Mouse (Mus musculus): ENCODE measurements around the gene Xylt1. TPM values are rescaled to one million over a fixed set of nuclear protein-coding genes. Genes with fewer than 3 reads are reported as not detected.

Xylt1 gene
- polyA plus RNA-seq, 1 experiment from 2014 or later, result 2.7 TPM

DNA sequence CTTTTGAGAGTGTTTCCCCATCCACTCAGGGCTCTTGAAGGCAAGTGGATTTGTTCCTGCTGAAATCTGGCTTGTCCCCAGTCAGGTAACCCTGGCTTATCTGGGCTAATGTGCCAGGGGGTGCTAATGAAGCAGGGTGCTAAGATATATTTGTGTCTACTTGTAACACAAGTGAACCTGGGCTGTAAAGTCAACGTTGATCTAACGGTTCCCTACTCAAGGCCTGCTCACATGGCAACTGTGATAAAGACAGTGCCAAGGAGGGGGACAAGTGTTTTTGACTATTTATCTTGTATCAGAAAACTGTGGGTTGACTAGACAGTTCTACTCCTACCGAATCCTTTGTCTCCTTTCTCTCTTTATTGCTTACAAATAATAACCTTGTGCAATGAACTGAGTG lies 8.3 kb downstream of the Xylt1 start:
- Histone ChIP-seq H3K36me3 (ENCODE audit: control insufficient read depth, insufficient read depth, low read length) (no peaks in the 10 kb centered on the region), H3K27me3 (ENCODE audit: control insufficient read depth, insufficient read depth, low read length) (no peaks in the 10 kb centered on the region), H3K27ac (ENCODE audit: low read length) (no peak overlapping the region), H3K4me2 (replicated peaks; ENCODE audit: low read depth, low read length) (no peak overlapping the region), H3K4me3 (ENCODE audit: low read depth, low read length) (no peak overlapping the region), H3K9me3 (ENCODE audit: control insufficient read depth, low read depth, low read length) (no peaks in the 10 kb centered on the region), H3K4me1 (ENCODE audit: control insufficient read depth, insufficient read depth, low read length) (no peaks in the 10 kb centered on the region), H3K9ac (replicated peaks; ENCODE audit: low read depth, low read length) (no peak overlapping the region)
- 80% methylated on average over 3 of the region's 3 CpGs for WGBS
- ATAC-seq (ENCODE audit: insufficient number of reproducible peaks, insufficient read depth, low FRiP score, low read depth), result no peak

DNA sequence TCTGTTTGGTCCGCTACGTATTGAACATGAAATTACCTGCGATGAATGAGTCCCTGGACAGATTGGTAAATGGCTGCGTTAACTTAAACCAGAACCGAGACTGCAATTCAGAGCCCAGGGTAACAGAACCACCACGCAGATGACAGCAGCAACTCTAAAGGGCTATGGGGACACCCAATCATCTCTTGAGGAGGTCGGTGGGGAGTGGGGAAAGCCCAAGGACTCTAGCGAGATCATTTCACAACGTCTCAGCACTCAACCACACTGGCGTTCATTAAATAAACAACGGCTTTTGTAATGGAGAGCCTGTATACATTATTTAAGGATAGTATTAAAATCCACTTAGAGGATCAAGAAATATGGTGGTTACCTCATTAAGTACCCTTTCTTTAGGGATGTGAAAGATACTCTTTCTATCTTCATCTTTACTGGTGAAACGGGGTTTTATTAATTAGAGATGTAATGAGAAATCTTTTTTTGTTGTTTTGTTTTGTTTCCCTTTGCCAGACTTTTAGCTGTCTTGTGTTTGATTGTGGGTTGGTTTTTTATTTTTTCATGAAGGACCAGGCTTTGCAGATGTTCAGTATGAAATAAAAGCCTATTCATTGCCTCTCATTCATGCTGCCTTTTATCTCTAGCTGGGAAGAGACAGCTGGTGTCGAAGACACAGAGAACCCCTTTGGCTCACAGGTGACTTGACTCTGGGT lies 12.2 kb downstream of the Xylt1 start:
- no peaks in the 10 kb centered on the region for H3K36me3 ChIP-seq (ENCODE audit: control insufficient read depth, insufficient read depth, low read length)
- H3K4me3 ChIP-seq (ENCODE audit: low read depth, low read length), result no peak overlapping the region
- no peak overlapping the region for H3K4me2 ChIP-seq (replicated peaks; ENCODE audit: low read depth, low read length)
- H3K4me1 ChIP-seq (ENCODE audit: control insufficient read depth, insufficient read depth, low read length), result no peaks in the 10 kb centered on the region
- no peaks in the 10 kb centered on the region for H3K27me3 ChIP-seq (ENCODE audit: control insufficient read depth, insufficient read depth, low read length)
- no peak overlapping the region for H3K27ac ChIP-seq (ENCODE audit: low read length)
- no peaks in the 10 kb centered on the region for H3K9me3 ChIP-seq (ENCODE audit: control insufficient read depth, low read depth, low read length)
- 63% methylated on average over 13 of the region's 13 CpGs for WGBS
- no peak for ATAC-seq (ENCODE audit: insufficient number of reproducible peaks, insufficient read depth, low FRiP score, low read depth)
- no peak overlapping the region for H3K9ac ChIP-seq (replicated peaks; ENCODE audit: low read depth, low read length)

DNA sequence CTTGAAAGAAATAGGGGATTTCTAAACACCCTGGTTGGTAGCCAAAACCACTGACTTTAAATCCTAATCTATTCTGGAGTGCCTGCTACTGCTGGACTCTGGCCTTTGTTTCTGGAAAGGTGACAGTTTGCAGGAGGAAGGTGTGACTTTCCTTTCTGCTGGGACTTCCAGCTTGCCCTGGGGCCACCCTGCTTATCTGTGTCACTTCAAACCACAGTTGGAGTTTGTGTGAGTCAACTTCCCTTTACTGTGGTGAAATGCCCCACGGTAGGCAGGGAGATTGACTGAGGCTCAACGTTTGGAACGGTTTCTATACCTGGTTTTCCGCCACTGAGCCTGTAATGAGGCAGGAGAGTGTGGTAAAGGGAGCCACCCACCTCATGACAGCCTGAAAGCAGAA lies 13.2 kb downstream of the Xylt1 start:
- Histone ChIP-seq H3K9ac (replicated peaks; ENCODE audit: low read depth, low read length) (no peak overlapping the region), H3K4me3 (ENCODE audit: low read depth, low read length) (no peak overlapping the region), H3K9me3 (ENCODE audit: control insufficient read depth, low read depth, low read length) (no peaks in the 10 kb centered on the region), H3K27me3 (ENCODE audit: control insufficient read depth, insufficient read depth, low read length) (no peaks in the 10 kb centered on the region), H3K4me1 (ENCODE audit: control insufficient read depth, insufficient read depth, low read length) (no peaks in the 10 kb centered on the region), H3K36me3 (ENCODE audit: control insufficient read depth, insufficient read depth, low read length) (no peaks in the 10 kb centered on the region), H3K4me2 (replicated peaks; ENCODE audit: low read depth, low read length) (no peak overlapping the region), H3K27ac (ENCODE audit: low read length) (no peak overlapping the region)
- no peak for ATAC-seq (ENCODE audit: insufficient number of reproducible peaks, insufficient read depth, low FRiP score, low read depth)
- WGBS, result 64% methylated on average over 4 of the region's 4 CpGs

DNA sequence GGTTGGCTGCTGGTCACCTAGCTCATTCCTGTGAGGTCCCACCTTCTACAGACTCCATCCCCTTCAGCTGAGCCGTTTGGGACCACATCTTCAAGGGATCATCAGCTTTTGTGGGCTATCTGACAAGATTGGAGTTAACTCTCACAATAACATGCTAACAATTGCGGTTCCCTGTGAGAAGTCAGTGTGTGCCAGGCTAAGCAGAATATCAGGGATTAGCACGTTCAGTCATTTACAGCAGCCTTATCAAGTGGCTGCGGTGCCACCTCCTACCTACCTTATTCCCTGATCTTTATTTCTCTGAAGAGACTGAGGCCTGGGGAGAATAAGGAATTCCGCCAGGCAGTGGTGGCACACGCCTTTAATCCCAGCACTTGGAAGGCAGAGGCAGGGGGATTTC lies 13.6 kb downstream of the Xylt1 start:
- WGBS, result 82% methylated on average over 6 of the region's 6 CpGs
- no peak overlapping the region for H3K4me3 ChIP-seq (ENCODE audit: low read depth, low read length)
- H3K27ac ChIP-seq (ENCODE audit: low read length), result no peak overlapping the region
- no peak for ATAC-seq (ENCODE audit: insufficient number of reproducible peaks, insufficient read depth, low FRiP score, low read depth)
- no peaks in the 10 kb centered on the region for H3K27me3 ChIP-seq (ENCODE audit: control insufficient read depth, insufficient read depth, low read length)
- no peaks in the 10 kb centered on the region for H3K4me1 ChIP-seq (ENCODE audit: control insufficient read depth, insufficient read depth, low read length)
- no peaks in the 10 kb centered on the region for H3K9me3 ChIP-seq (ENCODE audit: control insufficient read depth, low read depth, low read length)
- H3K4me2 ChIP-seq (replicated peaks; ENCODE audit: low read depth, low read length), result no peak overlapping the region
- H3K9ac ChIP-seq (replicated peaks; ENCODE audit: low read depth, low read length), result no peak overlapping the region
- H3K36me3 ChIP-seq (ENCODE audit: control insufficient read depth, insufficient read depth, low read length), result no peaks in the 10 kb centered on the region

DNA sequence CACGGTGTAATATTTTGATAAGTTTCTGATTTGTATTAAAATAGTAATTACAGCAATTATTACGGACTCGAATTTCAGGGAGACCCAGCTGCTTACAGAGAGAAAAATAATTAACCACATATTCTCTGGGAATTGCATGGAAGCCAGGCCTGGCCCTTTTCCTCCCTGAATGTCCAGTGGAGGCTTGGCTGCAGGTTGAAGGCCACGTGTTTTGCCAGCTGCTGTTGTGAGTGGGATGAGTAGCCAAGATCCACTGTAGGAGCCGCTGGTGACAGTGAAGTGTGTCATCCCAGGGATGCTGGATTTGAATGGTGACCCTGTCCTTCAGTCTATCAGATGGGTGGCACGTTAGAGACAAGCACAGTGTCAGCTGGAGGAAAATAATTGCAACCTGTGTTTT lies 14.7 kb downstream of the Xylt1 start:
- Histone ChIP-seq H3K4me3 (ENCODE audit: low read depth, low read length) (no peak overlapping the region), H3K36me3 (ENCODE audit: control insufficient read depth, insufficient read depth, low read length) (no peaks in the 10 kb centered on the region), H3K9ac (replicated peaks; ENCODE audit: low read depth, low read length) (no peak overlapping the region), H3K4me2 (replicated peaks; ENCODE audit: low read depth, low read length) (no peak overlapping the region), H3K9me3 (ENCODE audit: control insufficient read depth, low read depth, low read length) (no peaks in the 10 kb centered on the region), H3K4me1 (ENCODE audit: control insufficient read depth, insufficient read depth, low read length) (no peaks in the 10 kb centered on the region), H3K27ac (ENCODE audit: low read length) (no peak overlapping the region), H3K27me3 (ENCODE audit: control insufficient read depth, insufficient read depth, low read length) (no peaks in the 10 kb centered on the region)
- no peak for ATAC-seq (ENCODE audit: insufficient number of reproducible peaks, insufficient read depth, low FRiP score, low read depth)
- 79% methylated on average over 6 of the region's 6 CpGs for WGBS

DNA sequence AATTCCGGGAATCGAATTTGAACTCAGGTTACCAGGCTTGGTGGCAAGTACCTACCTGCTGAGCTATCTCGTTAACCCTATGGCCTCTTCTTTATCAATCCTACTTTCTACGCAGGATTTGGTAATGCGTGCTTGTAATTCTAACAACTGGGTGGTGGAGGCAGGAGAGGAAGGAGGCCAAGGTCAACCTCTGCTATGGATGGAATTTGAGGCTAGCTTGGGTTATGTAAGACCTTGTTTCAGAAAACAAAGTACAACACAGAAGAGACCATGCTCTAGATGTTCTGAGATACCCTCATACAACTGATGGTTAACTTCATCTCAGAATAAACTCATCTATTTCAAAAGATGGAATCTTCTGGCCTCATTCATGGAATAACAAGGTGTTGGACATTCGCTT lies 17.1 kb downstream of the Xylt1 start:
- WGBS, result 93% methylated on average over 6 of the region's 6 CpGs
- Histone ChIP-seq H3K4me3 (ENCODE audit: low read depth, low read length) (no peak overlapping the region), H3K9me3 (ENCODE audit: control insufficient read depth, low read depth, low read length) (no peaks in the 10 kb centered on the region), H3K4me1 (ENCODE audit: control insufficient read depth, insufficient read depth, low read length) (no peaks in the 10 kb centered on the region), H3K9ac (replicated peaks; ENCODE audit: low read depth, low read length) (no peak overlapping the region), H3K4me2 (replicated peaks; ENCODE audit: low read depth, low read length) (no peak overlapping the region), H3K27ac (ENCODE audit: low read length) (no peak overlapping the region), H3K27me3 (ENCODE audit: control insufficient read depth, insufficient read depth, low read length) (no peaks in the 10 kb centered on the region), H3K36me3 (ENCODE audit: control insufficient read depth, insufficient read depth, low read length) (no peaks in the 10 kb centered on the region)
- no peak for ATAC-seq (ENCODE audit: insufficient number of reproducible peaks, insufficient read depth, low FRiP score, low read depth)

DNA sequence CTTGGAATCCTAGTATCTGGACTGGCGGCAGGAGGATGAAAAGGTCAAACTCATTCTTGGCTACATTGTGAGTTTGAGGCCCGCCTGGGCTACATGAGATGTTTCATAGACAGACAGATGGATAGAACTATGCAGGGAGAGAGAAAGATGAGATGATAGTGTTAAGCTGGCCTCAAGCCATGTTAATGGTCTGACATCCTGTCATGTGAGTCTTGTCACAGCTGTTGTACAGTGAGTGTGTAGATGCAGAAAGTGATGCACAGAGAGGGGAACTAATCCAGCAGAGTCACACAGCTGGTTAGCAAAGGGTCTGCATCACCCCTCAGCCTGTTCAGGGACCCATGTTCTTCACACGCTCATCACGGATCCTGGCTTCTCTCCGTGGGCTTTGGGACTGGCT lies 19.2 kb downstream of the Xylt1 start:
- no peak overlapping the region for H3K27ac ChIP-seq (ENCODE audit: low read length)
- H3K4me1 ChIP-seq (ENCODE audit: control insufficient read depth, insufficient read depth, low read length), result no peaks in the 10 kb centered on the region
- H3K9ac ChIP-seq (replicated peaks; ENCODE audit: low read depth, low read length), result no peak overlapping the region
- H3K27me3 ChIP-seq (ENCODE audit: control insufficient read depth, insufficient read depth, low read length), result no peaks in the 10 kb centered on the region
- no peaks in the 10 kb centered on the region for H3K9me3 ChIP-seq (ENCODE audit: control insufficient read depth, low read depth, low read length)
- no peaks in the 10 kb centered on the region for H3K36me3 ChIP-seq (ENCODE audit: control insufficient read depth, insufficient read depth, low read length)
- no peak for ATAC-seq (ENCODE audit: insufficient number of reproducible peaks, insufficient read depth, low FRiP score, low read depth)
- H3K4me2 ChIP-seq (replicated peaks; ENCODE audit: low read depth, low read length), result no peak overlapping the region
- WGBS, result 86% methylated on average over 5 of the region's 5 CpGs
- H3K4me3 ChIP-seq (ENCODE audit: low read depth, low read length), result no peak overlapping the region

DNA sequence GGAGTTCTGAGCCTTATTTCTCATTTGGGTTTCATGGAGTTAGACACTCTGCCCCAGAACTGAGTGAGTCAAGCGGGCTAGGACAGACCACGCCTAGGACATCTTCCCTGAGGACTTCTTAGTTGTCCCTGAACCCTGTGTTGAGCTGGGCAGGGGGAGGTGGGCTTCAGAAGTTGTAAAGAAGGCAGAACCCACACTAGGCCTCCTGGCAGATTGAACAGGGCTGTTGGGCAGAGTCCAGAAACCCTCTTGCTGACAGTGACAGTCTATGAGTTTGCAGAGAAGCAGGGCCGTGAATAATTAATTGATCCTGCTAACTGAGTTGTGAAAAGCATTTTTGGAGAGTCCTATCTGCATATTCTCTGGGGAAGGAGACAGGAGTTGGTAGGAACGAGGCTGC lies 20.8 kb downstream of the Xylt1 start:
- Histone ChIP-seq H3K36me3 (ENCODE audit: control insufficient read depth, insufficient read depth, low read length) (no peaks in the 10 kb centered on the region), H3K9ac (replicated peaks; ENCODE audit: low read depth, low read length) (no peak overlapping the region), H3K4me3 (ENCODE audit: low read depth, low read length) (no peak overlapping the region), H3K4me1 (ENCODE audit: control insufficient read depth, insufficient read depth, low read length) (no peaks in the 10 kb centered on the region), H3K27me3 (ENCODE audit: control insufficient read depth, insufficient read depth, low read length) (no peaks in the 10 kb centered on the region), H3K9me3 (ENCODE audit: control insufficient read depth, low read depth, low read length) (no peaks in the 10 kb centered on the region), H3K4me2 (replicated peaks; ENCODE audit: low read depth, low read length) (no peak overlapping the region), H3K27ac (ENCODE audit: low read length) (no peak overlapping the region)
- 75% methylated on average over 4 of the region's 4 CpGs for WGBS
- peak; percentile 23; the same call in 1 of the 2 replicates for ATAC-seq (ENCODE audit: insufficient number of reproducible peaks, insufficient read depth, low FRiP score, low read depth)

DNA sequence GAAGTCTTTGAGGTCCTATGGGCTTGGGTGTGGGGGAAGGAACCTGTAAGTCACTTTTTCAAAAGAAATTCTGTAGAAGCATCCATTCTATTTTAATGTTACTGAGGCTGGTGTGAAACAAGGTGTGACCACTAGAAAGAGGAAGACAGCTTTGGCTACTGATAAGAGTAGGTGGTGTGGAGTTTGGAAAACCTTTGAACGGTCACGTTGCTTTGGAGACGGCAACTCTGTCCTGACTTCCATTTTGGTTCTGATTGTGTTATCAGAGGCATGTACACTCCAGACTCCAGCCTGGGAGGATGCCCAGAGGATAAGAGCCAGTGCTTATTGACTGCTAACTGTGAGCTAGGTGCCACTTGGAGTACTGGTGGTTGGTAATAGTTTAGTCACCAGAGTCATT lies 25.6 kb downstream of the Xylt1 start:
- Histone ChIP-seq H3K4me1 (ENCODE audit: control insufficient read depth, insufficient read depth, low read length) (no peaks in the 10 kb centered on the region), H3K27ac (ENCODE audit: low read length) (no peak overlapping the region), H3K27me3 (ENCODE audit: control insufficient read depth, insufficient read depth, low read length) (no peaks in the 10 kb centered on the region), H3K9ac (replicated peaks; ENCODE audit: low read depth, low read length) (no peak overlapping the region), H3K4me3 (ENCODE audit: low read depth, low read length) (no peak overlapping the region), H3K36me3 (ENCODE audit: control insufficient read depth, insufficient read depth, low read length) (no peaks in the 10 kb centered on the region), H3K9me3 (ENCODE audit: control insufficient read depth, low read depth, low read length) (no peaks in the 10 kb centered on the region), H3K4me2 (replicated peaks; ENCODE audit: low read depth, low read length) (no peak overlapping the region)
- no peak for ATAC-seq (ENCODE audit: insufficient number of reproducible peaks, insufficient read depth, low FRiP score, low read depth)
- 62% methylated on average over 3 of the region's 3 CpGs for WGBS

All from stomach, embryonic 14.5 days (tissue).